9 mouse cellular contexts compared by ENCODE assay signal in the genomic region with DNA sequence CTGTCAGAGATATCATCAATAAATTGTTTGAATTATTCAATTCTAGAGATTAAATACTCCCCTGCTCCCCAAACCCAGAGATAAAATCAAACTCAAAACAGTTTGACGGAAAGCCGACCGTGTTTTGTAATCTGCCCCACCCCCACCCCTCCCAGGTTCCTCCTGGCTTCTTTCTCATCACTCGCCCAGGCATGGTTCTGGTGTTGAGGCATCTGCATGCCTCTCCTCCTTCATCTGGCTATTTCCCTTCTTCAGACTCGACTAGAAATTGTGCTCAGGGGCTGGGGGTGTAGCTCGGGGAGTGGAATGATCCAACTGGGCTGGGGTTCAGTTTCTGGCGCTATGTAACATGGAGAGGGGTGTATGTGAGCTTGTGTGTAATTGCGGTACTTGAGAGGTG. TPM values are rescaled to one million over a fixed set of nuclear protein-coding genes. Genes with fewer than 3 reads are reported as not detected.
DNase-seq lines count a peak whose midpoint lies in the region; ATAC-seq and TF ChIP-seq lines count a peak whose summit lies in the region.
"Had no signal": no experiment of that assay in that cellular context is flagged by ENCODE, and none has a peak within 500 bp of the region (broad histone marks: within the 10 kb centered on the region; RNA-seq: fewer than 3 reads in every experiment).

No protein-coding gene starts in this region.

- H3K27me3 ChIP-seq in heart, adult 2 months (ENCODE audit: control insufficient read depth, insufficient read depth, low read length) = no peaks in the 10 kb centered on the region
- H3K27me3 ChIP-seq in thymus, adult 2 months (ENCODE audit: control insufficient read depth, insufficient read depth, low read length) = no peaks in the 10 kb centered on the region
- H3K27me3 ChIP-seq in intestine, postnatal 0 days (replicated peaks; ENCODE audit: control insufficient read depth, insufficient read depth, low read length) = no peaks in the 10 kb centered on the region
- H3K27me3 ChIP-seq: Patski had no signal

- no peak for ATAC-seq in intestine, postnatal 0 days
- ATAC-seq in erythroid progenitor cell, adult 5-6 weeks (replicated peaks; ENCODE audit: low FRiP score, poor library complexity, severe bottlenecking) = no peak

- no peak for TF ChIP-seq EP300 in heart, adult 2 months (IDR thresholded peaks at IDR 0.05; ENCODE audit: insufficient read depth, low read depth, low read length)

- H3K9ac ChIP-seq in heart, adult 2 months (ENCODE audit: low read depth, low read length) = no peak overlapping the region
- no peak overlapping the region for H3K9ac ChIP-seq in intestine, postnatal 0 days (ENCODE audit: low read depth, low read length)

- H3K79me2 ChIP-seq in heart, adult 2 months (replicated peaks; ENCODE audit: control insufficient read depth, insufficient read depth, low read length) = no peaks in the 10 kb centered on the region

- peak overlapping the region; percentile 39 for H3K4me2 ChIP-seq in intestine, postnatal 0 days (replicated peaks; ENCODE audit: low read depth)

- H3K27ac ChIP-seq in heart, adult 2 months = no peak overlapping the region
- H3K27ac ChIP-seq in thymus, adult 2 months (ENCODE audit: control insufficient read depth, insufficient read depth, low read length) = peak overlapping the region; percentile 95
- H3K27ac ChIP-seq in intestine, postnatal 0 days (ENCODE audit: low read depth, low read length) = no peak overlapping the region

- TF ChIP-seq CTCF in heart, adult 2 months (IDR thresholded peaks at IDR 0.05) = no peak
- TF ChIP-seq CTCF in thymus, adult 2 months (IDR thresholded peaks at IDR 0.05; ENCODE audit: borderline replicate concordance, control insufficient read depth, extremely low read depth, insufficient read depth, low read length, poor library complexity) = no peak
- TF ChIP-seq CTCF in intestine, postnatal 0 days (IDR thresholded peaks at IDR 0.05; ENCODE audit: low read depth) = no peak

- no peaks in the 10 kb centered on the region for H3K36me3 ChIP-seq in heart, adult 2 months (ENCODE audit: control insufficient read depth, insufficient read depth, low read length)
- no peaks in the 10 kb centered on the region for H3K36me3 ChIP-seq in thymus, adult 2 months (ENCODE audit: control insufficient read depth, insufficient read depth, low read length)
- no peaks in the 10 kb centered on the region for H3K36me3 ChIP-seq in intestine, postnatal 0 days (ENCODE audit: control insufficient read depth, insufficient read depth)

- 0 out of 2 replicates have a peak, but pooled peaks cover 3% of the 10 kb centered on the region for H3K9me3 ChIP-seq in intestine, postnatal 0 days (ENCODE audit: control insufficient read depth)

- no peaks in the 10 kb centered on the region for H3K4me1 ChIP-seq in heart, adult 2 months (ENCODE audit: control insufficient read depth, insufficient read depth, low read length)
- peaks cover 28% of the 10 kb centered on the region for H3K4me1 ChIP-seq in thymus, adult 2 months (replicated peaks; ENCODE audit: control insufficient read depth, insufficient read depth, low read length)
- no peaks in the 10 kb centered on the region for H3K4me1 ChIP-seq in intestine, postnatal 0 days (replicated peaks; ENCODE audit: control insufficient read depth, insufficient read depth, low read length)

- WGBS in heart, adult 2 months = 32% methylated on average over 8 of the region's 8 CpGs
- 33% methylated on average over 8 of the region's 8 CpGs for WGBS in thymus, adult 2 months
- WGBS in intestine, postnatal 0 days = 39% methylated on average over 8 of the region's 8 CpGs

- intact Hi-C loops in heart, adult 2 months (cut with DNase I) = no loop called here
- intact Hi-C loops in heart, postnatal 10 days (cut with DNase I) = loop anchor here (1.0 kb wide), 1 partner anchor 106 kb away; no protein-coding TSS in a partner anchor

- H3K4me3 ChIP-seq in heart, adult 2 months = peak overlapping the region; percentile 36
- H3K4me3 ChIP-seq in thymus, adult 2 months (ENCODE audit: control insufficient read depth, insufficient read depth, low read length) = 0 out of 2 replicates have a peak overlapping the region, but pooled peaks have one; percentile 7
- no peak overlapping the region for H3K4me3 ChIP-seq in intestine, postnatal 0 days (ENCODE audit: low read depth, low read length)

- DNase-seq in heart, adult 2 months = no peak
- no peak for DNase-seq in heart, postnatal 10 days
- no peak for DNase-seq in thymus, adult 2 months
- DNase-seq in thymus, postnatal 10 days (ENCODE audit: low spot score in 2 of 2) = no peak
- peak; percentile 12 to 23 for DNase-seq in thymus, postnatal 36 days
- no peak for DNase-seq in adrenal gland, postnatal 25 days

- no peak for TF ChIP-seq POLR2A in heart, adult 2 months (IDR thresholded peaks at IDR 0.05; ENCODE audit: insufficient read depth, low read depth, low read length)
- TF ChIP-seq POLR2A in thymus, adult 2 months (IDR thresholded peaks at IDR 0.05; ENCODE audit: control insufficient read depth, extremely low read depth, insufficient read depth, low read length, poor library complexity) = no peak

RNA-seq across cellular contexts. Expression of a gene that starts 31.8 kb away (rescaled TPM):
- 10 to 100 TPM; 13.9 to 14.1 TPM for total RNA-seq in heart, adult 2 months (2021)
- 7.5 and 11.9 TPM in 2 replicates for polyA plus RNA-seq in heart, adult 2 months (2012; rRNA removed)
- total RNA-seq in heart, postnatal 10 days (2021) = 10 to 100 TPM; 18.4 to 19.9 TPM
- 21.4 and 26.7 TPM in 2 replicates for polyA plus RNA-seq in thymus, adult 2 months (2012; rRNA removed)
- polyA plus RNA-seq in intestine, postnatal 0 days (2015; fragmentation: Nextera tagmentation; extraction: Ambion mirVana) = 19.8 and 20.2 TPM in 2 replicates
- total RNA-seq in adrenal gland, postnatal 25 days (2021) = 23.5 and 25.9 TPM in 2 replicates
- total RNA-seq in erythroid progenitor cell, adult 5-6 weeks (2015; ENCODE audit: low replicate concordance) = 36.0 and 65.0 TPM in 2 replicates
- 81.4 and 122 TPM in 2 replicates for total RNA-seq in erythroid progenitor cell, adult 5-6 weeks (2017; ENCODE audit: low replicate concordance)

RNA-seq across cellular contexts. Expression of a gene that starts 38.0 kb away (rescaled TPM):
- 10 to 100 TPM; 56.8 to 61.1 TPM for total RNA-seq in heart, adult 2 months (2021)
- polyA plus RNA-seq in heart, adult 2 months (2012; rRNA removed) = 21.3 and 29.9 TPM in 2 replicates
- total RNA-seq in heart, postnatal 10 days (2021) = 10 to 100 TPM; 51.2 TPM
- 32.2 and 42.5 TPM in 2 replicates for polyA plus RNA-seq in thymus, adult 2 months (2012; rRNA removed)
- 65.7 and 67.7 TPM in 2 replicates for polyA plus RNA-seq in intestine, postnatal 0 days (2015; fragmentation: Nextera tagmentation; extraction: Ambion mirVana)
- 118 and 136 TPM in 2 replicates for total RNA-seq in adrenal gland, postnatal 25 days (2021)
- total RNA-seq in erythroid progenitor cell, adult 5-6 weeks (2015; ENCODE audit: low replicate concordance) = 26.7 and 38.1 TPM in 2 replicates
- 38.2 and 56.8 TPM in 2 replicates for total RNA-seq in erythroid progenitor cell, adult 5-6 weeks (2017; ENCODE audit: low replicate concordance)

Comparison
In these comparisons a context has a peak if more than half of its experiments do, and no peak if none do; other contexts are left out.
1. DNase-seq: peak in thymus, postnatal 36 days (2 of 2); none in heart, adult 2 months (0 of 2), heart, postnatal 10 days (0 of 2), thymus, adult 2 months (single experiment), thymus, postnatal 10 days (0 of 2) and adrenal gland, postnatal 25 days (single experiment).